Mouse (Mus musculus) CH12.LX (cell line): ENCODE results near the gene Tmem176a.

ENCODE experiments used
- CHD2 ChIP-seq: IDR thresholded peaks from 2 replicates; pipeline ENCODE4 v1.6.1; 2011; ENCODE audit warnings: low read length, improper control_type of control experiment
- CTCF ChIP-seq, 2 experiments: IDR thresholded peaks in 1 of 2; conservative IDR thresholded peaks in 1 of 2; 2 replicates each; pipeline ENCODE4 v1.5.1; 2011 to 2012; ENCODE audit warnings: low read depth in 2 of 2, low read length in 2 of 2, improper control_type of control experiment in 1 of 2, inconsistent platforms in 1 of 2, mild to moderate bottlenecking in 1 of 2, moderate library complexity in 1 of 2
- E2F4 ChIP-seq: IDR thresholded peaks from 2 replicates; pipeline ENCODE4 v1.6.1; 2011; ENCODE audit warnings: low read depth, low read length, improper control_type of control experiment; ENCODE audit not compliant: insufficient replicate concordance
- ELF1 ChIP-seq: IDR thresholded peaks from 2 replicates; pipeline ENCODE4 v1.6.1; 2014; ENCODE audit warnings: low read depth, mild to moderate bottlenecking, inconsistent platforms, low read length, improper control_type of control experiment
- EP300 ChIP-seq: IDR thresholded peaks from 2 replicates; pipeline ENCODE4 v1.6.1; 2011; ENCODE audit warnings: low read length, improper control_type of control experiment
- JUN ChIP-seq: IDR thresholded peaks from 2 replicates; pipeline ENCODE4 v1.6.1; 2011; ENCODE audit warnings: low read depth, mild to moderate bottlenecking, low read length, improper control_type of control experiment, moderate library complexity; ENCODE audit not compliant: insufficient read depth
- KAT2A ChIP-seq: IDR thresholded peaks from 2 replicates; pipeline ENCODE4 v1.6.1; 2012; ENCODE audit warnings: low read length, improper control_type of control experiment, inconsistent platforms; ENCODE audit not compliant: insufficient replicate concordance
- MXI1 ChIP-seq: IDR thresholded peaks from 2 replicates; pipeline ENCODE4 v1.6.1; 2011; ENCODE audit warnings: mild to moderate bottlenecking, low read depth, low read length, improper control_type of control experiment
- POLR2A ChIP-seq: IDR thresholded peaks from 2 replicates; pipeline ENCODE4 v1.6.1; 2011; ENCODE audit warnings: low read depth, mild to moderate bottlenecking, improper control_type of control experiment, low read length
- TCF12 ChIP-seq: IDR thresholded peaks from 2 replicates; pipeline ENCODE4 v1.6.1; 2014; ENCODE audit warnings: low read depth, mild to moderate bottlenecking, inconsistent platforms, low read length, improper control_type of control experiment

DNA sequence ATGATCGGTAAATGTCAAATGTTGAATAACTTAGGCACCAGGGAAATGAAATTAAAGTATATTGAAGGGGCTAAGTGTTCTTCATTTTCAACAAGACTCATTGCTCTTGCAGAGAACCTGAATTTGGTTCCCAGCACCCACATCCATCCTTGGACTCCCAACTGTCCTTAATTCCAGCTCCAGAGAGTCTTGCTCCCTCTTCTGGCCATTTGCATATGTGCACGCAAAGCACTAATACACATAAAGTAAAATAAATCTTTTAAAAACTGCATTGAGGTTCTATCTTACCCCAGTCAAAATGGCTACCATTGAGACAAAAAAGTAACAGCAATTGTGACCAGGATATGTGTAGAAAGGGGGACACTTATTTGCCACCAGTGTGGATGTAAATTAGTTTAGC lies 13.4 kb downstream of the Tmem176a start:
- no peak for TF ChIP-seq E2F4
- TF ChIP-seq EP300 = no peak
- no peak for TF ChIP-seq MXI1
- TF ChIP-seq KAT2A = no peak
- TF ChIP-seq CTCF (conservative IDR thresholded peaks at IDR 0.05 in 1 of 2, IDR thresholded peaks at IDR 0.05 in 1 of 2; ENCODE audit: low read depth in 2 of 2, low read length in 2 of 2) = peak in 1 of 2 experiments; percentile 28; a peak in 2 of 4 replicates
- TF ChIP-seq POLR2A = no peak
- TF ChIP-seq ELF1 = no peak
- TF ChIP-seq CHD2 = no peak
- TF ChIP-seq JUN = no peak
- no peak for TF ChIP-seq TCF12
